Mouse (Mus musculus) liver, adult 2 months (tissue): ENCODE data around the gene Olfml2a.

Experiments used
- CTCF ChIP-seq: fragments of 200-500 bp; IDR thresholded peaks from 2 replicates; pipeline ENCODE4 v1.5.1; 2011; ENCODE audit warnings: low read depth, low read length, control low read depth
- POLR2A ChIP-seq: fragments of 200-500 bp; IDR thresholded peaks from 2 replicates; pipeline ENCODE4 v1.6.1; 2011; ENCODE audit warnings: low read length, control low read depth; ENCODE audit not compliant: insufficient read depth; ENCODE audit errors: extremely low read depth

DNA sequence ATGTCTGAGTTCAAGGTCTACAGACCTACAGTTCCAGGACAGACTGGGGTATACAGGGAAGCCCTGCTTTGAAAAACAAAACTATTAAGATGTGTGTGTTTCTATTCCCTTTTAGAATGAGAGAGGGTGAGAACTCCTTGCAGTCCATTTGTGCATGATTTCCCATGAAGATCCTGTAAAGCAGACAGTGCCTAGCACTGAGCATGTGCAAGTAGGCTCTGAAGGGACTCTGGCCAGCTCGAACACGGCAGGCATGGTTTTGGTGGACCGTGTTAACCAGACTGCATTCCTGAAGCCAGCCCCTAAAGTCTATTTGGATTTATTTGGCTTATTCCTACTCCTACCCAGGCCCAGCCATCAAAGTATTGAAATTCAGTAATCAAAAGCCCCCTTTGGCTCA, 80.2 kb downstream of the Olfml2a start:
- TF ChIP-seq CTCF (no peak), POLR2A (no peak)
